Mouse (Mus musculus) WW6 (cell line): ENCODE measurements around the gene Ccr1.
"Not testable (repeated sequence)": the region's sequence is repeated elsewhere in the genome, so short reads cannot be mapped to it uniquely, and the experiment has no call there.

Experiments used
- DNase-seq: peaks from one replicate; pipeline ENCODE4 v3.0.0-alpha.2; 2013; ENCODE audit warnings: low read depth, low spot score

Ccr1 gene

GRCm38 (mm10) chr9:123927281-123927960, 41.1 kb downstream of the Ccr1 start:
- no peak for DNase-seq

GRCm38 (mm10) chr9:123926041-123926440, 42.5 kb downstream of the Ccr1 start:
- not testable (repeated sequence) for DNase-seq

GRCm38 (mm10) chr9:123925101-123925946, 43.2 kb downstream of the Ccr1 start:
- DNase-seq: no peak

- DNase-seq: no peak
Observed at GRCm38 (mm10) chr9:123924589-123925066, 43.9 kb downstream of the Ccr1 start.

- not testable (repeated sequence) for DNase-seq
Observed at GRCm38 (mm10) chr9:123924035-123924434, 44.5 kb downstream of the Ccr1 start.

GRCm38 (mm10) chr9:123923146-123923991, 45.1 kb downstream of the Ccr1 start:
- DNase-seq: no peak
